Mouse (Mus musculus) gastrocnemius, adult 2 months (tissue): ENCODE measurements around the gene Plscr2. TPM values are rescaled to one million over a fixed set of nuclear protein-coding genes. Genes with fewer than 3 reads are reported as not detected.
A peak's percentile ranks its signal among the peaks of the same experiment; 100 is the strongest.

Experiments used
- DNase-seq: peaks from one replicate; pipeline ENCODE4 v3.0.0; 2022
- H3K27ac ChIP-seq: fragments of 200-600 bp; 2 replicates; pipeline ENCODE4 v1.8.1; 2022; ENCODE audit warnings: mild to moderate bottlenecking
- H3K4me3 ChIP-seq: fragments of 200-600 bp; 2 replicates; pipeline ENCODE4 v1.8.1; 2022; ENCODE audit warnings: mild to moderate bottlenecking, moderate library complexity
- CTCF ChIP-seq: fragments of 200-600 bp; IDR thresholded peaks from 2 replicates; pipeline ENCODE4 v1.8.1; 2022; ENCODE audit warnings: antibody characterized with exemption, mild to moderate bottlenecking, moderate library complexity
- intact Hi-C: fragments of 180-260 bp; cut with DNase I; formaldehyde crosslinking; loops from one replicate; pipeline ENCODE4 v1.15.1; 2025
- total RNA-seq, 2 experiments: library from RNA; stranded (reverse); gene quantifications; 2 replicates each; pipeline ENCODE4 v1.2.3; 2021

Gene Plscr2
- total RNA-seq, 2 experiments from 2014 or later, result 0.84 to 2.1 TPM

DNA sequence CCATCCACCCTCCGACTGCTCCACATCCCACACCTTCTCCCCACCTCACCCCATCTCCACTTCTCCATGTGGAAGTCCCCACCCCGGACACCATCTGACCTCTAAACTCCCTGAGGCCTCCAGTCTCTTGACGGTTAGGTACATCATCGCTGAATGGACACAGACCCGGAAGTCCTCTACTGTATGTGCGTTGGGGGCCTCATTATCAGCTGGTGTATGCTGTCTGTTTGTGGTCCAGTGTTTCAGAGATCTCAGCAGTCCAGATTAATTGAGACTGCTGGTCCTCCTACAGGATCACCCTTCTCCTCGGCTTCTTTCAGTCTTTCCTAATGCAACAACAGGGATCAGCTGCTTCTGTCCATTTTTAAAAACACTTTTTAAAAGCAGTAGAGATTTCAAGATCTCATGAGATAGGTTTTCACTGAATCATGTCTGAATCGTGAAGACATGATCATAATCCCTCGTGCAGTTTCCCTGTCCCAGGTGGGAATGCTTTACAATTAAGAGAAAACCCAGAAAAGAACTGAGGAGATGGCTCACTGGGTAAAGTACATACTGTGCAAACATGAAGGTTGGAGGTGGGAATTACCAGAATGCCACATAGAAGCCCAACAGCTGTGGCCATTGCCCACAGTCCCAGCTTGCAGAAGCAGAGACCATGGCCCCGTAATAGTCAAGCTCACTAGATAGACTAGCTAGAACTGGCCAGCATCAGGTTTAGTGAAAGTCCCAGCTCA, 21.6 kb upstream of the Plscr2 start:
- no peak for TF ChIP-seq CTCF
- intact Hi-C loops, result no loop called here
- Histone ChIP-seq H3K27ac (no peak overlapping the region), H3K4me3 (no peak overlapping the region)
- no peak for DNase-seq

DNA sequence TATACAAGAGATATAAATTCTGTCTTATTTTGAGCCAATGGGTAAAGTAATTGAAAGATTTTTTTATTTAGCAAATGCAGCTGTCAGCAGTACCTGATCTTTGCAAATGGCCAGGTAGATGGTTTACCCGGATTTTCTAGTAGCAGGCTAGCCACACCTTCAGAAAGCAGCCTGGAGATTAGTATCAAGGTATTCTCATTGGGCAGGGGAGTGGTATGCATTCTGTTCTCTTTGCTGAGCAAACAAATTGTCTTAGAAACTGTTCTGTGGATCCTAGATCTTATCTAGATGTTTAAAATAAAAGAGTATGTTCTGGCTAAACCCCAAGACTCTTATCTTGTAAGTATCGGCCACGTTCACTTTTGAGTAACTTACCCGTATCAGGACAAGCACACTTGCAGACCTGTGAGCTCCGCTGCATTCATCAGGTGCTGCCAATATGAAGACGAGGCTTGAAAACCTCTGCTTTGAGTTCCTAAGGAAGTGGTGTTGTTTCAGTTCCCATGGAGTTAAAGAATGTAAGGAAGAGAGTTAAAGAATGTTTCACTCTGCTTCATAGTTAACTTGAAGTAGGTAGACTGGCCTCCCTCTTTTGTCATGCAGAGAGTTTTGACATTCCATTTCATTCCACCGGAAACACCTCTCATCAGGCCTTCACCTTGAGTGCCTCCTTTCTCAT, 14.8 kb upstream of the Plscr2 start:
- intact Hi-C loops, result no loop called here
- TF ChIP-seq CTCF, result no peak
- DNase-seq, result no peak
- Histone ChIP-seq H3K4me3 (no peak overlapping the region), H3K27ac (no peak overlapping the region)

DNA sequence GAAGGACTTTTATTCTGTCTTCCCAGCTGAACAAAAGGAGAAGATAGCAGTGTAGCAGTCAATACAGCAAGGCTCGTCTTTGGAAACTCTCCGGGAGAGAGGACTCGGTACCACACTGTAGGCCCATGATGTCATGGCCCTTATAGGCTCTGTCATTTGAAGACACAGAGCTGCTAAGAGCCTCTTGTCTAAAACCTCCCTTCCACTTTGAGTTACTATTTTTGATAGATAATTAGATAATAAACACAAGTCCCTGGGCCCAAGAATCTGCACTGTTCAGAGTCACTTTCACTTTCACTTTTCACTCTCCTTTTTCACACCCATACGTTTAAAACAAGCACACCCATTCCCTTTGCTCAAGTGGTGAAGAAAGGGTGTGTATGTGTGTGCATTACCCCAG, 9.7 kb upstream of the Plscr2 start:
- intact Hi-C loops, result no loop called here
- peak overlapping the region; percentile 48 for H3K4me3 ChIP-seq
- H3K27ac ChIP-seq, result no peak overlapping the region
- no peak for DNase-seq
- TF ChIP-seq CTCF, result no peak

DNA sequence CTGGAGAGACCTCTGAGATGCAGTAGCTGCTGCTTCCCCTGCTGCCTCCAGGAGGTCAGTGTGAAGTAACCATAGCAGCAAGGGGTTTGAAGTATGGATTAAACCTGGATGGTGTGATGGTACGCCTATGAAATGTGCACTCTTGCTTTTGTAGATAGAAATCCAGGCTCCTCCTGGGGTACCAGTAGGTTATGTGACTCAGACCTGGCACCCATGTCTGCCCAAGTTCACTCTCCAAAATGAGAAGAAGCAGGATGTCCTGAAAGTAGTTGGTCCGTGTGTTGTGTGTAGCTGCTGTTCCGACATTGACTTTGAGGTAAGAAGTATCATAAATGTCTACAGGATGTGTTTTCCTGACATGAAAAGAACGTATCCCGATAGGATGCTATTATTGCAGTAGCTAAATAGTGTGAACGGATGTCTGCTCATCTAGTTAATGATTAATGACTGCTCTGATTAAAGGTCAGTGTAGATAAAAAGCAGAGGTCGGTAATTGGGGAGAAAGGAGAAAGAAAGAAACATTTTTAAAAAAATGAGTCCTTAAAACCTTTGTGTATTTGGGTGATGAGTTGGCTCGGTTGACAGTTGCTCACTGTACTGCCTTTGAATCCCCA, 8.7 kb upstream of the Plscr2 start:
- no peak for DNase-seq
- Histone ChIP-seq H3K27ac (no peak overlapping the region), H3K4me3 (no peak overlapping the region)
- intact Hi-C loops, result no loop called here
- no peak for TF ChIP-seq CTCF

DNA sequence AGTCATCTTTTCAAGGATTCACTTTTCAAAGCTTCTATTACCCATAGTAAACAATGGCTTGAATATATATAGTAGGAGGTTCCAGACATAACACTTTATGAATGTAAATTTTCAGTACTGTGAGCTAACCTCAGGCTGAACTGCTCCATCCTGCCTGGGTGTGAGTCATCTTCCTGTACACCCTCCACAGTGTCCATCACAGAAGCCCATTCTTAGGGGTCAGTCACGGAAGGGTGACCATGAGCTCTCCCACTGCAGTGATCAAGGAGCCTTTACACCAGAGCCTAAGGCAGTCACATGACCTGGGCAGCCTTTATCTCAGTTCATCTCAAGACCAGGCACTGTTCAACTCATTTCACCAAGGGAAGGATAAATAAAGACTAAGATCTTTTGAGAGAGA, 7.7 kb upstream of the Plscr2 start:
- Histone ChIP-seq H3K27ac (no peak overlapping the region), H3K4me3 (no peak overlapping the region)
- DNase-seq, result no peak
- intact Hi-C loops, result no loop called here
- TF ChIP-seq CTCF, result no peak

DNA sequence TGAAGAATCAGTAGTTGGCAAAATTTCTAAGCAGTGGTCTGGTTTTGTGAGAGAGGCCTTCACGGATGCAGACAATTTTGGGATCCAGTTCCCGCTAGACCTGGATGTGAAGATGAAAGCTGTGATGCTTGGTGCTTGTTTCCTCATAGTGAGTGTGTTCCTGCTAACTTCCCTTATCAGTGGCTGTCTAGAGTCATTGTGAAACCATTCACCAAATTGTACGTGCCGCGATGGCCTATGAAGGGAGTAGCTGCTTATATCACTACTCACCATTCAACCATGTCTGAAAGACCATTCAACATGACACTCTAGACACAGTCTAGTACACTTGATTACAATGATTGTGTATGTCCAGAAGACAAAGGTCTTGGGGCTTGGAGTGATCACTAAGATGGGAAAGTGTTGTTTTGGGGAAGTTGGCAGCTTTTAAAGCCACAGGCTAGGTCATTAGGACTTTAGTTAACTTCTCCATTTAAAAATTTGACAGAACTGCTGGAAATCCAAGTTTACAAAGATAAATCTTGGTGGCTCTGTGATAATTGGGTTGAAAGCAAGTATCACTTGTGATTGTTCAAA, 5.5 kb upstream of the Plscr2 start:
- intact Hi-C loops, result no loop called here
- DNase-seq, result no peak
- TF ChIP-seq CTCF, result no peak
- no peak overlapping the region for H3K27ac ChIP-seq
- H3K4me3 ChIP-seq, result no peak overlapping the region

DNA sequence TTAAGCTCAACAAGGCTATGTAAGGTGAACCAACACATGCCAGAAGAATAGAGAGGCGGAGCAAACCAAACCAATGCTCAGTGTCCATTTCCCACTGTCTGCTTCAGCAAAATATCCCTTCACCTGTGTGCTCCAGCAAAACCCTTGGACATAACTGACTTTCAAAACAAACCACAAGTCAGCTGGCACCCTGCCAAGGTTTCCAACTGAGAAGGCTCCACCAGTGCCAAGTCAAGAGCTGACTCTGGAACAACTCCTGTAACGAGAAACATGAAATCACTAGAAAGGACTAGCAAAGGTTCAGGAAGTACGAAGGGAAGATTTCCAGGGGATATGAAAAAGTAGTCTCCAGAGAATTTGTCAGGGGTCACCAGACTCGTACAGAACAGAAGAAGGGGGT, 4.5 kb upstream of the Plscr2 start:
- Histone ChIP-seq H3K27ac (no peak overlapping the region), H3K4me3 (no peak overlapping the region)
- intact Hi-C loops, result no loop called here
- TF ChIP-seq CTCF, result no peak
- peak; percentile 79 for DNase-seq

DNA sequence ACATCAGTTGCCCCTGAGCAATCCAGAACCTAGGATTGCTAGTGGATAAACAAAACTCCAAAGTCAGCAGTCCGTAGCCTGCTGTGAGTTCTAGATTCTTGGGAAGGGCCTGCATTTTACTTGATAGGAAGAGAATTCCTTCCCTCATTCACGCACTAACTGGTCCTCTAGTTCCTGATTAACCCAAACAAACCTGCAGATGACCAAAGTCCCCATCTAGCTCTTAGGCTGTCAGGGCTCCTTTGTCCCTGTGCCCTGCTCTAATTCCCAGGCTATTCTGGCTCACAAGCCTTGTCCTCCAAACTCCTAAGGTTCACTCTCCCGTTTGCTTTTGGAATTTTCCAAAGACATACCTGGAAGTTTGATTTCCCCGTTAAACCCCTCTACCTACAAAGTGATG, 2.8 kb upstream of the Plscr2 start:
- no peak for TF ChIP-seq CTCF
- intact Hi-C loops, result no loop called here
- DNase-seq, result no peak

DNA sequence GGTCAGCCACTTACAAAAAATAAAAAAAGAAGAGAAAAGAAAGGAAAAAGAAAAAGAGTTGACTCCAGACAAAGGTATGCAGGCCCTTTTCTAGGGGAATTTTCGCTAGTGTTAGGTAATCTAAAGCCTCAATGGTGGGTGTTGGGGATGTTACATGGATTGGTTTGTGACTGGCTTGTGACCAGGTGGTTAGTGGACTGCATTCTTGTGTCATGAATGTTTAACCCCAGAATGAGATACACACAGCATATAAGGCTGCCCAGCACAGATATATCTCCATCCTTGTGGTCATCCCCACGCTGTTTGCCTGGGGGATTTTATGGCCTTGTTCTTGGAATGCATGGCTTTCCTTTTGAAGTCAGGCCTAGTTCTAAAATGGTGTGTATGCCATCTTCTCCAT, 2.1 kb upstream of the Plscr2 start:
- DNase-seq, result no peak
- TF ChIP-seq CTCF, result no peak
- H3K4me3 ChIP-seq, result no peak overlapping the region
- H3K27ac ChIP-seq, result no peak overlapping the region
- intact Hi-C loops, result no loop called here

More for the DNA sequence above, 2.8 kb upstream of the Plscr2 start:
- Histone ChIP-seq H3K27ac (no peak overlapping the region), H3K4me3 (no peak overlapping the region)

DNA sequence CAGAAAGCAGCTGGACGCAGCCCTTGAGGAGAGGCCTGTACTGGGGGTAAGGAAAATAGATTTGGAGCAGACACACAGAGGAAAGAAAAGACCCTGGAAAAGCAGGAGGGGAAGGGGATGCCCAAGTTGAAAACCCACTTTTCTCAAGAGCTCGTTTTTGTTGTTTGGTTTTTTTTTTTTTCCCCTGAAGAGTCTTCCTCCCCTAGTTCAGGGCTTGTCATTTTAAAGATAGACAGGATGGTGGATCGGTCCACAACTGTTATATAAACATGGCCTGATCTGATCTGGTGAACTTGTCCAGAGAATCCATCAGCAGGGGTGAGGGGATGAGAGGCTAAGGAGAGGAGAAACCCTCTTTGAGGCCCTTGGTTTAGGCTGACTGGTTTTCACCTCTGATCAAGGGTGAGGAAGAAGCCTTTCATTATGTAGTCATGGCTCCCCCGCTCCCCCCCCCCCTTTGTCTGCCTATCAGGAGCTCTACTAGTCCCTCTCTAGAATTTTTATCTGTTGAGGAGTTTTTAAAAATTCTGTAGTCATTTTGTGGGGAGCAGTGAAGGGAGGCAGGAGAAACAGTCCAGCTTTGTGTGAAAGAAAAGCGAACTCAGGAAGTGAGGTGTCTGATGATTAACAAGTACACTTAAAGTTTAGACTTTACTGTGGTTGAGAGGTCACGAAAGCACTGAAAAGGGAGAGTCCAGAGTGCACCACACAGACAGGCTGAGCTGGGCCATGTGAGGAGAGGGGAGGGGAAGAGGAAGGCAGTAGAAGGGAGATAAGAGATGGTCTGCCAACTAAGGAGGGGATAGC, 1.2 kb upstream of the Plscr2 start:
- intact Hi-C loops, result no loop called here
- no peak overlapping the region for H3K4me3 ChIP-seq
- no peak for TF ChIP-seq CTCF
- H3K27ac ChIP-seq, result no peak overlapping the region
- DNase-seq, result no peak

DNA sequence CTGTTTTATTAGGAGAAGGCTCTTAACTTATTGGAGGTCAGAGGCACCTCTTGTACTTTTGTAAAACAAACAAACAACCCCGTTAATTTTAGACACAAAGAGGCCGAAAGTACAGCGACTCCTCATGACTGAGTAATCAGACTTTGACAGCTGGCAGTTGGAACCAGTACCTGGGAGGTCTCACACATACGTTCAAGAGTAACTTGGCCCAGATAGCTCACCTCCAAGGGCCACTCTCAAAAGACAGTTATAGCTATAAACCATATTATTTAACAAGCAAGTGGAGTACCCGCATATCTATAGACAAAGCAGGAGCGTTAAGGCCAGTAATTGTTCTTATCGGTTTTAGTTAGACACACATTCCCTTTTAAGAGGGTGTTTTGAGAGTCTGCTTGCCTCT, 958 bp downstream of the Plscr2 start:
- peak overlapping the region; percentile 65 for H3K4me3 ChIP-seq
- no peak for DNase-seq
- intact Hi-C loops, result no loop called here
- TF ChIP-seq CTCF, result no peak
- peak overlapping the region; percentile 78 for H3K27ac ChIP-seq

DNA sequence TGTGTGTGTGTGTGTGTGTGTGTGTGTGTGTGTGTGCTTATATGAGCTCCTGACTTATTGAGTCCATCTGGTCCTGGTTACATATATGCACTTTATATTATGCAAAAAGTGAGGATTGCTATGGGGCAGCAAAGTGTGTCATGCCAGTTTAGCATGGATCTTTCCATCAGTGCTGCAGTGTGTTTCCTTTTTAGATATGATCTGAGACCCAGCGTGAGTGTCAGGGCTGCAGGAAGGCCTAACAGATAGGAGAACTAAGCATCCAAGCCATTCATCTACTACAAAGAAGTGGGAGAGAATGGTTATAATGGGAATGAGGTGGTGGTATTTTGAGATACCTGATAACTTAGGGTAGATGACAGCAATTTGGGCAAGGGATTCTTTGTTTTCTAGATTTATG, 4.6 kb downstream of the Plscr2 start:
- no peak for DNase-seq
- no peak overlapping the region for H3K4me3 ChIP-seq
- intact Hi-C loops, result no loop called here
- no peak overlapping the region for H3K27ac ChIP-seq
- no peak for TF ChIP-seq CTCF
